Mouse (Mus musculus): Measurements from ENCODE around the gene Als2cl. TPM values are rescaled to one million over a fixed set of nuclear protein-coding genes. Genes with fewer than 3 reads are reported as not detected.
A peak's percentile ranks its signal among the peaks of the same experiment; 100 is the strongest.

Als2cl gene
- polyA plus RNA-seq, 1 experiment from 2014 or later: 4.9 TPM

- DNase-seq (ENCODE audit: low spot score): no peak
These were observed 35.1 kb downstream of the Als2cl start for GRCm38 (mm10) chr9:110914631-110915236.

- no peak for DNase-seq (ENCODE audit: low spot score)
These were observed 35.8 kb downstream of the Als2cl start for GRCm38 (mm10) chr9:110915466-110915865.

DNA sequence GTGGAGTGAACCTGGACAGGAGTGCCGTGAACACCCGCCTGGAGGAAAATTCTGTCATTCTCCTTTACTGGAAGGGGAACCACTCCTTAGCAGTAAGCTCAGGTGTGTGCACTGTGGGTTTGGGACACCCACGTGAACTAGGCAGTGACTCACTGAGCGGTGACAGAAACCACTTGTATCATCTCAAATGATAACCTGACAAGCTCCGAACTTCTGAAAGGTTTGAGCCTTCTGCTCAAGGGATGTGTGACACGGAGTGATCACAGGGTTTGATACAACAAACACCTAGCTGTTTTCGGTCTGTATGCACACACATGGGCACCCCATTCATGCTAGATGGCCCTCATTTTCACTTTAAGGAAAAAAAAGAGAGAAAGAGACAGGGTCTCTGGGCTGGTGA is 37.1 kb downstream of the Als2cl start, which contains the start of gene Fam240a:
TSS of gene Fam240a (minus strand) at position 76 of the 400 bp plus-strand sequence.
- no peak for DNase-seq (ENCODE audit: low spot score)

GRCm38 (mm10) chr9:110920665-110921419 is 41.2 kb downstream of the Als2cl start:
- DNase-seq (ENCODE audit: low spot score): peak; percentile 49

GRCm38 (mm10) chr9:110922759-110923158 is 43.1 kb downstream of the Als2cl start:
- DNase-seq (ENCODE audit: low spot score): peak; percentile 76

DNA sequence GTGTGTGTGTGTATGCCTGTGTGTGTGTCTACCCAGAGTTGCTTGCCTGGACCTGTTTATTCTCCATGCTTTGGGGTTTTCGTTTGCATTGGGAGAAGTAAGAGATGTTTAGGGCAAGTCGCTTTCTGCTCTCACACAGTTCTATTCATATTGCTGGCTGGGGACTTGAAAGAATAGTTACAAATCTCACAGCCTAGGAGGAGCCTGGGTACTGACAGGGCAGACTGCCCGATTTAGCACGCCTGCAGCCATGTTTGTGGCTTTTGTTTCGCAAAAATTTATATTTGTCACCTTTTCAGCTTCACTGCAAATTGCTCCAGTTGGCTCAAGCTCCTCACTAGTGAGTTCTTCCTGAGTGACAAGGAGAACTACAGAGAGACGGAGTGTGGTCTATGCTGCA is 51.9 kb downstream of the Als2cl start:
- no peak for DNase-seq (ENCODE audit: low spot score)

- no peak for DNase-seq (ENCODE audit: low spot score)
These were observed 54.3 kb downstream of the Als2cl start for GRCm38 (mm10) chr9:110933850-110934437.

DNA sequence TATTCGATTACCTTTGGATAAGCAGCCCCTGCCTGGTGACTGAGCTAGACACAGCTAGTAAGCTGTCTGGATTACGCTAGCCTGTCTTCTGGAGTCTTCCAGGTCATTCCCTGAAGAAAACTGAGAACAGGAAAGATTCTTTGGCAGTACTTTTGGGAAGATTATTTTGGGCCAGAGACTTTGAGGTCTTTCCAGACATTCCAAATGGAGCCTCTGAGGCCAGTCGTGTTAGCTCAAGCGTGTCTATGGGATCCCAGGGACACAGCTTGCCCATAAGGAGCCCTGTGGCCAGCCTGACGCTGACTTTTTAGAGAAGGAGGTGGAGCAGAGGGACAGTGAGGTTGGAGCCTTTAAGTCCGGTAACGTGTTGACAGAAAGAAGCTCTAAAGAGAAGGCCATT is 56.3 kb downstream of the Als2cl start:
- no peak for DNase-seq (ENCODE audit: low spot score)

- no peak for DNase-seq (ENCODE audit: low spot score)
These were observed 58.1 kb downstream of the Als2cl start for GRCm38 (mm10) chr9:110937506-110938490.

GRCm38 (mm10) chr9:110944265-110944664 is 64.6 kb downstream of the Als2cl start:
- peak; percentile 54 for DNase-seq (ENCODE audit: low spot score)

- DNase-seq (ENCODE audit: low spot score): no peak
These were observed 65.7 kb downstream of the Als2cl start for GRCm38 (mm10) chr9:110945343-110945742.

DNA sequence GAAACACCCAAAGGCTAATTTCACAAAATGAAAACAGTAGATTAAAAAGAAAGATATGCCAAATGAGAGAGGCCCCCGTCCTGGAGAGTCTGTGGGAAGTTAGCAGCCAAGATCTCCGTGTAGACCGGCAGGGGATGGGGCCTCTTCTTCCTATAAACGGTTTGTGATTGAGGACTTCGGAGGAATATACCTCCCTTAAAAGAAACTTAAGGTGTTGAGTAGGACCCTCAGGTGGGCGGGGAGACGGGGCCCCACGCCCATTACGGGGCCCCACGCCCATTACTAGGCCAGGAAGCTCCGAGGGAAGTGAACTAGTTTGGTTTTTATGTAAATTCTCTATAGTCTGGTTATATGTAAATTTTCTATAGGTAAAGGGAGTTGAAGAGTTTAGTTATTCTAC is 66.3 kb downstream of the Als2cl start, which contains the start of gene Tdgf1:
TSS of gene Tdgf1 (minus strand) at position 233 of the 400 bp plus-strand sequence.
- DNase-seq (ENCODE audit: low spot score): no peak

DNA sequence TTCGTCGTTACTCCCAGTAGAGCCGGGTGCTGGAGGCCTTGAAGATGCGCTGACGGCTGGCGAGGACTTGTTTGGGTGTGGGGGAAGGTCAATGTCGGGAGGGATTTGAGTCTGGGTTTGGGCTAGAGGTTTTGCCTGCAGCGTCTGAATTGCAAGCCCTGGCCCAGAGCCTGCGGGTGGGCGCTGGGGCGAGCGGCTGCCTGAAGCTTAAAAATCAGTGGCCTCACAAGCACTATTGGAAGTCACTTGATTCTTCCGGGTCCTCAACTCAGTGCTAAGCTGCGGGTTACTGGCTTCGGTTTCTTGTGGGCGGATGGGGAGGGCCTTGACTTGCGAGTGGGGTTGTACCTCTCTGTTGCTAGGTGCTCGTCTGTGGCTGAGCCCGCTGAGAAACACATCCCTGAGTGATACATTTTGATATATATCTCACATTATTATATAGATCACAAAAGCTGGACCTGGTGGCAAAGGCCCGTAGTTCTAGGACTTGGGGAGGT is 66.9 kb downstream of the Als2cl start:
- peak; percentile 77 for DNase-seq (ENCODE audit: low spot score)

GRCm38 (mm10) chr9:110947261-110947661 is 67.6 kb downstream of the Als2cl start:
- no peak for DNase-seq (ENCODE audit: low spot score)

DNA sequence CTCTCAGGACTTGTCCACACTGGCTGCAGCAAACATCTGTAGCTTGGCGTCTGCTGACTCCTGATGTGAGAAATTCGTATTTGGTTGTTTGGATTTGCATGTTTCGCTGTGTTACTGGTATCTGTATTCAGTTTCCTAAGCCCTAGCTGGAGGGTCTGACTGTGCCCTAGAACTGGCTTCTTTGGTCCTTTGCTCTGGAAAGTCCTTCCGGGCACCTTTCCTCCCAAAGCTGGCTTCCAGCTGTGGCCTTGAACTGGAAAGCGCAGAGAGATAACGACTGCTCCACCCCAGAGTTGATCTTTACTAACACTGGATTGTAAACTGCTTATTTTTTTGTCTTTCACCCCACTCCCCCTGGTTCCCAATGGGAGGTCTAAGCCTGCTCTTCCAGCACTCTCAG is 68.2 kb downstream of the Als2cl start:
- DNase-seq (ENCODE audit: low spot score): no peak

- DNase-seq (ENCODE audit: low spot score): no peak
These were observed 69.2 kb downstream of the Als2cl start for GRCm38 (mm10) chr9:110948813-110949310.

DNA sequence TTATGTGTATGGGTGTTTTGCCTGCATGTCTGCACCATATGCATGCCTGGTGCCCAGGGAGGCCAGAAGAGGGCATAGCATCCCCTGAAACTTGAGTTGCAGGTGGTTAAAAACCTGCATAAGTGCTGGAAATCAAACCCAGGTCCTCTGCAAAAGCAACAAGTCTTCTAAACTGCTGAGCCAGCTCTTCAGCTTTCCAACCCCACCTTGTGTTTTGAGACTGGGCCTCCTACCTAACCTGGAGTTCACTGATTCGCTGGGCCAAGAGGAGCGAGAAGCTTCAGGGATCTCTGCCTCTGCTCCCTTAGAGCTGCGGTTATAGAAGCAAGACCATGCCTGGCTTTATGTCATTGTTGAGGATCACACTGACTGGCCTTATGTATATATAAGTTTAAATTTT is 70.4 kb downstream of the Als2cl start:
- no peak for DNase-seq (ENCODE audit: low spot score)
